In the genomic region with DNA sequence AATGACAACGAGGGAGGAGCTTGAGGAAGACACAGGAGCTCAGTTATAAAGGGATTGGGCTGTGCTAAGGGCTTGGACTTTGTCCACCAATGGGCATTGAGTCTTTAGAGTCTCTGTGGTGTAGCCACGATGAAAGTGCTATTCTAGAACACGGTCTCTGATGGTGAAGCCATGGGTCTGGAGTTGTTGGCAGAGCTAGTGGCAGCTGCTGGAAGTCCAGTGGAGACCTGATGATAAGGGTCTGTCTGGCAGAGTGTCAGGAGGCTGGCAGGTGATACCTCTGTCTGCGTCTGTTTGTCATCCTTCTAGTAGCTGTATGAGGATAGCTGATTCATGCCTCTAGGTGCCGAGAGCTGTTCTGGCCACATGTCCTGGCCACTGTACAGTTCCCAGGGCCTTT, we compare ENCODE assay signal across 22 mouse cellular contexts. TPM values are rescaled to one million over a fixed set of nuclear protein-coding genes. Genes with fewer than 3 reads are reported as not detected.
"Had no signal": no experiment of that assay in that cellular context is flagged by ENCODE, and none has a peak within 500 bp of the region (broad histone marks: within the 10 kb centered on the region; RNA-seq: fewer than 3 reads in every experiment).

No protein-coding gene starts in this region.

- H3K36me3 ChIP-seq: liver, embryonic 13.5 days; midbrain, embryonic 10.5 days; midbrain, embryonic 13.5 days had no signal

- H3K27me3 ChIP-seq: liver, embryonic 13.5 days; midbrain, embryonic 13.5 days had no signal

- H3K9me3 ChIP-seq: liver, embryonic 13.5 days; midbrain, embryonic 10.5 days; midbrain, embryonic 13.5 days had no signal

- H3K4me3 ChIP-seq: liver, embryonic 13.5 days; midbrain, embryonic 10.5 days; midbrain, embryonic 13.5 days had no signal

- ATAC-seq: midbrain, embryonic 13.5 days; midbrain, embryonic 16.5 days had no signal

- H3K9ac ChIP-seq: liver, embryonic 13.5 days; midbrain, embryonic 13.5 days had no signal

- H3K4me2 ChIP-seq: liver, embryonic 13.5 days; midbrain, embryonic 13.5 days had no signal

- H3K27ac ChIP-seq: liver, embryonic 13.5 days; midbrain, embryonic 10.5 days; midbrain, embryonic 13.5 days had no signal

- DNase-seq: kidney, adult 9 months; kidney, postnatal 25 days; liver, embryonic 13.5 days; lung, adult 2 months; lung, postnatal 14 days; lung, postnatal 4 days; thymus, adult 18-20 months; thymus, postnatal 36 days had no signal

- H3K4me1 ChIP-seq: liver, embryonic 13.5 days; midbrain, embryonic 10.5 days; midbrain, embryonic 13.5 days had no signal

RNA-seq across cellular contexts. Expression of a gene that starts 24.7 kb away (rescaled TPM):
- total RNA-seq: layer of hippocampus, adult 8-10 months; layer of hippocampus, postnatal 10 days; left cerebral cortex, postnatal 10 days; left cerebral cortex, postnatal 36 days; megakaryocyte, adult 5-6 weeks; monocyte, adult 5-6 weeks had no signal
- polyA plus RNA-seq: kidney, embryonic 16.5 days; limb, embryonic 11.5 days; liver, embryonic 13.5 days; midbrain, embryonic 10.5 days; midbrain, embryonic 13.5 days; midbrain, embryonic 16.5 days; neural tube, embryonic 11.5 days; neural tube, embryonic 14.5 days; urinary bladder, adult 2 months had no signal

RNA-seq across cellular contexts. Expression of a gene that starts 25.6 kb away (rescaled TPM):
- total RNA-seq: megakaryocyte, adult 5-6 weeks; monocyte, adult 5-6 weeks had no signal
